Mouse (Mus musculus) liver, embryonic 14.5 days (tissue): ENCODE data around the gene Akap8l. TPM values are rescaled to one million over a fixed set of nuclear protein-coding genes. Genes with fewer than 3 reads are reported as not detected.

ENCODE experiments used
- ATAC-seq: fragments of 200-750 bp; cut with Nextera tagmentation; 2 replicates; pipeline ENCODE4 v1.8.0; 2017; ENCODE audit warnings: moderate number of reproducible peaks, mild to moderate bottlenecking, moderate library complexity; ENCODE audit not compliant: insufficient read depth
- DNase-seq, 3 experiments: peaks; one replicate each; pipeline ENCODE4 v3.0.0-alpha.2; 2012 to 2013; ENCODE audit warnings: low read depth in 3 of 3, low spot score in 3 of 3
- H3K27ac ChIP-seq: fragments of 300-500 bp; sonication (generic); 2 replicates; pipeline ENCODE4 v1.5.1; 2014; ENCODE audit warnings: moderate library complexity, mild to moderate bottlenecking, control low read depth, inconsistent platforms
- H3K27me3 ChIP-seq: fragments of 300-500 bp; sonication (generic); 2 replicates; pipeline ENCODE4 v1.6.1; 2014; ENCODE audit warnings: mild to moderate bottlenecking, low read length, moderate library complexity; ENCODE audit not compliant: control insufficient read depth, insufficient read depth
- H3K36me3 ChIP-seq: fragments of 300-500 bp; sonication (generic); replicated peaks from 2 replicates; pipeline ENCODE4 v1.6.1; 2014; ENCODE audit warnings: low read depth; ENCODE audit not compliant: control insufficient read depth, insufficient read depth
- H3K4me1 ChIP-seq, 2 experiments: fragments of 200-500 bp in 1 of 2; fragments of 300-500 bp in 1 of 2; sonication (generic) in 1 of 2; replicated peaks; 2 replicates each; pipeline ENCODE4 v1.6.1; 2012 to 2014; ENCODE audit warnings: antibody characterized with exemption in 1 of 2, inconsistent platforms in 1 of 2, low read length in 1 of 2; ENCODE audit not compliant: control insufficient read depth in 2 of 2, insufficient read depth in 2 of 2
- H3K4me2 ChIP-seq: fragments of 300-500 bp; sonication (generic); 2 replicates; pipeline ENCODE4 v1.6.1; 2014; ENCODE audit warnings: low read depth, mild to moderate bottlenecking, control low read depth, moderate library complexity
- H3K4me3 ChIP-seq, 2 experiments: fragments of 200-500 bp in 1 of 2; fragments of 300-500 bp in 1 of 2; sonication (generic) in 1 of 2; 2 replicates each; pipeline ENCODE4 v1.5.1; 2012 to 2014; ENCODE audit warnings: low read depth in 2 of 2, low read length in 2 of 2, mild to moderate bottlenecking in 2 of 2, control low read depth in 1 of 2, inconsistent platforms in 1 of 2, moderate library complexity in 1 of 2; ENCODE audit not compliant: insufficient read depth in 1 of 2
- H3K9ac ChIP-seq: fragments of 300-500 bp; sonication (generic); replicated peaks from 2 replicates; pipeline ENCODE4 v1.6.1; 2014; ENCODE audit warnings: mild to moderate bottlenecking, control low read depth, moderate library complexity
- H3K9me3 ChIP-seq: fragments of 300-500 bp; sonication (generic); 2 replicates; pipeline ENCODE4 v1.6.1; 2016; ENCODE audit warnings: low read length, mixed read lengths; ENCODE audit not compliant: control insufficient read depth
- CTCF ChIP-seq: IDR thresholded peaks from 2 replicates; pipeline ENCODE4 v1.5.1; 2016; ENCODE audit warnings: antibody characterized with exemption, low read depth, control low read depth
- EP300 ChIP-seq: IDR thresholded peaks from 2 replicates; pipeline ENCODE4 v1.6.1; 2016; ENCODE audit warnings: antibody characterized with exemption, low read depth
- WGBS: fragments of 180-500 bp; shearing (Covaris S2); extraction: QIAGEN DNeasy Blood & Tissue Kit; methylation state at CpG from one replicate; pipeline ENCODE4 v1.1.7; 2014; ENCODE audit not compliant: insufficient replicate concordance; 5-methylcytosine and 5-hydroxymethylcytosine counted together
- polyA plus RNA-seq, 2 experiments: library from polyadenylated mRNA; depleted of rRNA in 1 of 2; stranded (reverse) in 1 of 2; unstranded in 1 of 2; fragments of >200 nt; fragmentation: Nextera tagmentation in 1 of 2; extraction: Ambion mirVana in 1 of 2; gene quantifications; 2 replicates each; pipeline versions ENCODE4 v1.2.1 to v1.2.3; 2012 to 2014

The Akap8l gene
- polyA plus RNA-seq, 2 experiments: 18.9 to 35.4 TPM

GRCm38 (mm10) chr17:32358943-32359340 is 8.5 kb upstream of the Akap8l start:
- Histone ChIP-seq H3K36me3 (peaks cover 57% of the 10 kb centered on the region), H3K9ac (no peak overlapping the region), H3K27me3 (no peaks in the 10 kb centered on the region), H3K4me1 (peaks cover 10 to 11% of the 10 kb centered on the region in 2 experiments), H3K9me3 (no peaks in the 10 kb centered on the region), H3K27ac (no peak overlapping the region), H3K4me3 (no peak overlapping the region), H3K4me2 (no peak overlapping the region)
- no peak for DNase-seq
- no peak for ATAC-seq
- TF ChIP-seq CTCF (no peak), EP300 (no peak)
- 80% methylated on average over 6 of the region's 6 CpGs for WGBS

GRCm38 (mm10) chr17:32358192-32358942 is 8.0 kb upstream of the Akap8l start:
- DNase-seq (no peak), ATAC-seq (no peak)
- H3K4me1 ChIP-seq: peaks cover 8 to 9% of the 10 kb centered on the region in 2 experiments
- H3K36me3 ChIP-seq: peaks cover 57% of the 10 kb centered on the region
- no peak overlapping the region for H3K27ac ChIP-seq
- no peak overlapping the region for H3K4me3 ChIP-seq
- H3K4me2 ChIP-seq: no peak overlapping the region
- H3K27me3 ChIP-seq: no peaks in the 10 kb centered on the region
- WGBS: 84% methylated on average over 7 of the region's 7 CpGs
- TF ChIP-seq CTCF (no peak), EP300 (no peak)
- H3K9me3 ChIP-seq: no peaks in the 10 kb centered on the region
- H3K9ac ChIP-seq: no peak overlapping the region

- H3K36me3 ChIP-seq: peaks cover 57% of the 10 kb centered on the region
- H3K4me1 ChIP-seq: peaks cover 0 to 1% of the 10 kb centered on the region in 2 experiments; a peak in 1 of 4 replicates
- TF ChIP-seq EP300 (no peak), CTCF (no peak)
- no peak overlapping the region for H3K4me2 ChIP-seq
- DNase-seq (no peak), ATAC-seq (no peak)
- H3K27me3 ChIP-seq: no peaks in the 10 kb centered on the region
- H3K9me3 ChIP-seq: no peaks in the 10 kb centered on the region
- no peak overlapping the region for H3K27ac ChIP-seq
- H3K4me3 ChIP-seq: no peak overlapping the region
- no peak overlapping the region for H3K9ac ChIP-seq
- 88% methylated on average over 24 of the region's 24 CpGs for WGBS
Observed at GRCm38 (mm10) chr17:32356766-32357760, 6.7 kb upstream of the Akap8l start.

GRCm38 (mm10) chr17:32356281-32356680 is 5.9 kb upstream of the Akap8l start:
- peaks cover 50% of the 10 kb centered on the region for H3K36me3 ChIP-seq
- no peaks in the 10 kb centered on the region for H3K9me3 ChIP-seq
- H3K27ac ChIP-seq: no peak overlapping the region
- no peak for ATAC-seq
- no peak for DNase-seq
- H3K4me3 ChIP-seq: no peak overlapping the region
- H3K4me1 ChIP-seq: peaks cover under 1 to 2% of the 10 kb centered on the region in 2 experiments; a peak in 1 of 4 replicates
- 83% methylated on average over 9 of the region's 9 CpGs for WGBS
- H3K4me2 ChIP-seq: no peak overlapping the region
- TF ChIP-seq EP300 (no peak), CTCF (no peak)
- no peaks in the 10 kb centered on the region for H3K27me3 ChIP-seq
- H3K9ac ChIP-seq: no peak overlapping the region

- Histone ChIP-seq H3K27ac (no peak overlapping the region), H3K9me3 (no peaks in the 10 kb centered on the region), H3K4me2 (no peak overlapping the region), H3K4me1 (peaks cover 2 to 3% of the 10 kb centered on the region in 2 experiments; a peak in 1 of 4 replicates), H3K9ac (no peak overlapping the region), H3K4me3 (no peak overlapping the region), H3K27me3 (no peaks in the 10 kb centered on the region), H3K36me3 (peaks cover 48% of the 10 kb centered on the region)
- TF ChIP-seq CTCF (no peak), EP300 (no peak)
- whole genome bisulfite sequencing: 77% methylated on average over 6 of the region's 6 CpGs
- DNase-seq: no peak
- ATAC-seq: no peak
Observed at GRCm38 (mm10) chr17:32355031-32355430, 4.6 kb upstream of the Akap8l start.
